Mouse (Mus musculus) spleen, postnatal 14 days (tissue): Measurements from ENCODE around the gene Arhgef12.

ENCODE experiments used
- DNase-seq, 2 experiments: peaks; one replicate each; pipeline ENCODE4 v3.0.0; 2021 to 2022; ENCODE audit warnings: low spot score in 2 of 2

The Arhgef12 gene

DNA sequence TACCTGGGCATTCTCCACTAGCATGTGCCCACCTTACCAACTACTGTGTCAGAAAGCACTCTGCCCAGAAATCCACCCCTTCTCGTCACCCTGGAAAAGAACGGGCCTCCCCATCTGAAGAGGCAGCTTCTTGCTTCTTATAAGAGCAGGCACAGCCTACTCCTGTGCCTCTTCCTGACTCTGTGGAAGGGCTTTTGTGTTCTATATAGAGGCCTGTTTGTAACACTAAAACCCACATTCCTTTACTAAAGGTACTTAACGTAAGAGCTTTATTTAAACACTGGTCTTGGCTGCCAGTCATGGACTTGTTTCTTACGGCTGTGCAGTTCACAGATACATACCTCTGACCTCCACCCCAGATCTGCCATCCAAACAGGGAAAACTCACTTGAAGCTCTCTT, 185.2 kb downstream of the Arhgef12 start:
- DNase-seq = no peak

DNA sequence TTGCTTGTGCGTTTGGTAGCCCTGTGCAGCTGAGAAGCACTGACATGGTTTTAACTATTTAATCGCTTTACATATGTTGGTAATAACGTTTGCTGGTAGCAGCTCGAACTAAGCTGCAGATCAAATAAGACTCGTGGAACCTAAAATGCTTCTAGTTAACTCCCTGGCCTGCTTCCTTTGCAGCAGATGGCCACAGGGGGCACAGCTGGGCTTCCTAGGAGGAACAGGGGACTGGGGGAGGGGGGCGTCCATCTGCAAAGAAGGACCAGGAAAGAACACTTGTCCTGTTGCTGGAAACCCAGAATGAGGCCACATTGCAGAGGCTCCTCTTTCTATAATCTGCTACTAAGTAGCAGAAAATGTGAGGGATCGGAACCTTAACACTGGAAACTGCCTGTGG, 186.8 kb downstream of the Arhgef12 start:
- DNase-seq = no peak

- DNase-seq = no peak
These were observed 189.1 kb downstream of the Arhgef12 start for GRCm38 (mm10) chr9:42917911-42918310.
